Mouse (Mus musculus): ENCODE measurements at regions not wholly inside any gene's neighbourhood (a gene's known extent, or its start where the extent isn't known, plus 50 kb on each side); places are given as distances from the start of the nearest gene placed in this dataset.
"Not testable (repeated sequence)": the region's sequence is repeated elsewhere in the genome, so short reads cannot be mapped to it uniquely, and the experiment has no call there.

GRCm38 (mm10) chr2:75781781-75782211, 50.2 kb upstream of the Agps start:
- TF ChIP-seq POLR2A (IDR thresholded peaks at IDR 0.05; ENCODE audit: extremely low read depth, insufficient read depth, low read length) = no peak
- TF ChIP-seq CTCF (IDR thresholded peaks at IDR 0.05; ENCODE audit: low read depth, low read length) = no peak
- Histone ChIP-seq H3K36me3 (ENCODE audit: control insufficient read depth, insufficient read depth, low read length) (no peaks in the 10 kb centered on the region), H3K4me1 (ENCODE audit: control insufficient read depth, insufficient read depth, low read length) (peaks cover 6% of the 10 kb centered on the region), H3K27me3 (ENCODE audit: control insufficient read depth, insufficient read depth, low read length) (no peaks in the 10 kb centered on the region), H3K27ac (replicated peaks; ENCODE audit: insufficient read depth, low read depth, low read length) (no peak overlapping the region), H3K9ac (ENCODE audit: low read depth, low read length) (no peak overlapping the region), H3K4me3 (ENCODE audit: insufficient read depth, low read depth, low read length) (no peak overlapping the region), H3K79me2 (ENCODE audit: control insufficient read depth, insufficient read depth, low read length) (no peaks in the 10 kb centered on the region)
- WGBS = 31% methylated on average over 6 of the region's 6 CpGs
- DNase-seq (ENCODE audit: extremely low read depth, low read depth, low spot score) = no peak

DNA sequence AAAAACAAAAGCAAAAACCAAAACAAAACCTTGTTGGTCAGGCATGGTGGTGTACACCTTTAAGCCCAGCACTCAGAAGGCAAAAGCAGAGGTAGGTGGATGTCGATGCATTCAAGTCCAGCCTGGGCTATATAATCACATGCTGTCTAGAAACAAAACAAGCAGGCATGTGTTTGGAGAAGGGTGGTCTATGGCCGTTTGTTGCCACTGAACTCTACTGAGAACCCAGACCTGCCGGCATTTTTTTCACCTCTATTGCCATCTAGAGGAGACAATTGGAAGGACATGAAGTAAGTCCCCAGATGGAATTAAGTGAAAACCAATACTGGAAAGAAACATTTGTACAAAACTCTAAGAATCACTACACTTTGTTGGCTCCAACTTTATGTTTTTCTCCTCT, 50.9 kb upstream of the Agps start:
- Histone ChIP-seq H3K9ac (ENCODE audit: low read depth, low read length) (peak overlapping the region; percentile 59), H3K4me3 (ENCODE audit: insufficient read depth, low read depth, low read length) (no peak overlapping the region), H3K79me2 (ENCODE audit: control insufficient read depth, insufficient read depth, low read length) (no peaks in the 10 kb centered on the region), H3K27ac (replicated peaks; ENCODE audit: insufficient read depth, low read depth, low read length) (no peak overlapping the region), H3K27me3 (ENCODE audit: control insufficient read depth, insufficient read depth, low read length) (no peaks in the 10 kb centered on the region), H3K4me1 (ENCODE audit: control insufficient read depth, insufficient read depth, low read length) (peaks cover 9% of the 10 kb centered on the region), H3K36me3 (ENCODE audit: control insufficient read depth, insufficient read depth, low read length) (no peaks in the 10 kb centered on the region)
- TF ChIP-seq POLR2A (IDR thresholded peaks at IDR 0.05; ENCODE audit: extremely low read depth, insufficient read depth, low read length) (no peak), CTCF (IDR thresholded peaks at IDR 0.05; ENCODE audit: low read depth, low read length) (peak; percentile 47)
- DNase-seq (ENCODE audit: extremely low read depth, low read depth, low spot score) = peak; percentile 44
- WGBS = under 1% methylated on average over 3 of the region's 3 CpGs

DNA sequence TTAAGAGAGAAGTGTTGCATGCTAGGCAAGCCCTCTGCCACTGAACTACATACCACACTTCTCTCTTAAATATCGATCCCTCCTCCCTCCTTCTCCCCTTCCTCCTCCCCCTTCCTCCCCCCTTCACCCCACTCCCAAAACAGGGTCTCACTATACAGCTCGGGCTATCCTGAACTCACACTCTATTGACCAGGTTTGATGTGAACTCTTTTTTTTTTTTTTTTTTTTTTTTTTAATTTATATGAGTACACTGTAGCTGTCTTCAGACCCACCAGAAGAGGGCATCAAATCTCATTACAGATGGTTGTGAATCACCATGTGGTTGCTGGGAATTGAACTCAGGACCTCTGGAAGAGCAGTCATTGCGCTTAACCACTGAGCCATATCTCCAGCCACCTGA, 53.3 kb upstream of the Agps start:
- not testable (repeated sequence) for H3K36me3 ChIP-seq (ENCODE audit: control insufficient read depth, insufficient read depth, low read length); H3K4me1 ChIP-seq (ENCODE audit: control insufficient read depth, insufficient read depth, low read length); H3K4me3 ChIP-seq (ENCODE audit: insufficient read depth, low read depth, low read length); DNase-seq (ENCODE audit: extremely low read depth, low read depth, low spot score); H3K27ac ChIP-seq (replicated peaks; ENCODE audit: insufficient read depth, low read depth, low read length); H3K9ac ChIP-seq (ENCODE audit: low read depth, low read length); H3K27me3 ChIP-seq (ENCODE audit: control insufficient read depth, insufficient read depth, low read length); H3K79me2 ChIP-seq (ENCODE audit: control insufficient read depth, insufficient read depth, low read length)
- WGBS = 96% methylated on average over 3 of the region's 3 CpGs

DNA sequence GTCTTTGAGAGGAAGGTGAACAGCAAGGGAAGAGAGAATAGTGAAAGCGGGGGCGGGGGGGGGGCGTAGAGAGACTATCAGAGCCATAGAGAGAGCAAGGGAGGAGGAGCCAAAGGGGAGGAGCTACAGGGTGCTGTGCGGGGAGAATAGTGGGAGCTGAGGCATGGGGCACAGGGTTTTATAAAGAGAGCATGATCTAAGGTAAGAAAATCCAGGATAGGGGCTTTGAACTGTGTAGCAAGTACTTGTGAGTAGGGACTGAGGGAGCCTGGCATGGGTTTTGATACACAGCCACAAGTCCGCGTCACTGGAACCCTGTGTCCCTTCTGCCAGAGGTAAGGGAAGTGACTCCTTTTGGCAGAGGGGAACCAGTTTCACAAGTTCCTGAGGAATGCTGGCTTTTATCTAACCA, 54.9 kb upstream of the Agps start:
- H3K36me3 ChIP-seq (ENCODE audit: control insufficient read depth, insufficient read depth, low read length) = no peaks in the 10 kb centered on the region
- H3K4me3 ChIP-seq (ENCODE audit: insufficient read depth, low read depth, low read length) = peak overlapping the region; percentile 34
- H3K79me2 ChIP-seq (ENCODE audit: control insufficient read depth, insufficient read depth, low read length) = no peaks in the 10 kb centered on the region
- H3K4me1 ChIP-seq (ENCODE audit: control insufficient read depth, insufficient read depth, low read length) = peaks cover 11% of the 10 kb centered on the region
- DNase-seq (ENCODE audit: extremely low read depth, low read depth, low spot score) = peak; percentile 94
- TF ChIP-seq POLR2A (IDR thresholded peaks at IDR 0.05; ENCODE audit: extremely low read depth, insufficient read depth, low read length) (no peak), CTCF (IDR thresholded peaks at IDR 0.05; ENCODE audit: low read depth, low read length) (no peak)
- WGBS = under 1% methylated on average over 6 of the region's 6 CpGs
- no peaks in the 10 kb centered on the region for H3K27me3 ChIP-seq (ENCODE audit: control insufficient read depth, insufficient read depth, low read length)
- H3K9ac ChIP-seq (ENCODE audit: low read depth, low read length) = peak overlapping the region; percentile 70
- H3K27ac ChIP-seq (replicated peaks; ENCODE audit: insufficient read depth, low read depth, low read length) = peak overlapping the region; percentile 74

GRCm38 (mm10) chr2:75776533-75776932, 55.4 kb upstream of the Agps start:
- H3K36me3 ChIP-seq (ENCODE audit: control insufficient read depth, insufficient read depth, low read length) = no peaks in the 10 kb centered on the region
- H3K4me3 ChIP-seq (ENCODE audit: insufficient read depth, low read depth, low read length) = no peak overlapping the region
- H3K27ac ChIP-seq (replicated peaks; ENCODE audit: insufficient read depth, low read depth, low read length) = peak overlapping the region; percentile 74
- H3K27me3 ChIP-seq (ENCODE audit: control insufficient read depth, insufficient read depth, low read length) = no peaks in the 10 kb centered on the region
- WGBS = 30% methylated on average over 12 of the region's 12 CpGs
- TF ChIP-seq CTCF (IDR thresholded peaks at IDR 0.05; ENCODE audit: low read depth, low read length) = no peak
- no peak for TF ChIP-seq POLR2A (IDR thresholded peaks at IDR 0.05; ENCODE audit: extremely low read depth, insufficient read depth, low read length)
- peak overlapping the region; percentile 70 for H3K9ac ChIP-seq (ENCODE audit: low read depth, low read length)
- DNase-seq (ENCODE audit: extremely low read depth, low read depth, low spot score) = no peak
- H3K79me2 ChIP-seq (ENCODE audit: control insufficient read depth, insufficient read depth, low read length) = no peaks in the 10 kb centered on the region
- H3K4me1 ChIP-seq (ENCODE audit: control insufficient read depth, insufficient read depth, low read length) = peaks cover 11% of the 10 kb centered on the region

DNA sequence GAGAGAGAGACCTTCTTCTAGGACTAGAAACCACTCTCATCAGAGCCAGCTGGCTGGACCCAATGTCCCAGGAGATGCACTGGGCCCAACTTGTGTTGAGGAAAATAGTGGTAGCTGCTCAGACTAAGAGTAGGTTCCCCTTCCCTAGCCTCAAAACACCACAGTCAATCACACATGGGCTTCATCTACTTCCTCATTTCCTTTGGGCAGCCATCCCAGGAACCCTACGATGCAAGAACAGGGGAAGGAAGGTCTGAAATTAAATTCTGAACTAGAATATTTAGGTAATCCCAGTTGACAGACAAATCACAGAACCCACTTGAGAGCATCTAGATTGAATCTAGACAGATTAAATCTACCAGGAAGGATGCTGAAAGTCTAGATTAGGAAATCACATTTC, 56.8 kb upstream of the Agps start:
- no peak overlapping the region for H3K27ac ChIP-seq (replicated peaks; ENCODE audit: insufficient read depth, low read depth, low read length)
- 56% methylated on average over 1 of the region's 1 CpGs for WGBS
- DNase-seq (ENCODE audit: extremely low read depth, low read depth, low spot score) = no peak

More for the DNA sequence above, 56.8 kb upstream of the Agps start:
- Histone ChIP-seq H3K4me3 (ENCODE audit: insufficient read depth, low read depth, low read length) (no peak overlapping the region), H3K4me1 (ENCODE audit: control insufficient read depth, insufficient read depth, low read length) (peaks cover 17% of the 10 kb centered on the region), H3K36me3 (ENCODE audit: control insufficient read depth, insufficient read depth, low read length) (no peaks in the 10 kb centered on the region), H3K9ac (ENCODE audit: low read depth, low read length) (no peak overlapping the region), H3K27me3 (ENCODE audit: control insufficient read depth, insufficient read depth, low read length) (no peaks in the 10 kb centered on the region), H3K79me2 (ENCODE audit: control insufficient read depth, insufficient read depth, low read length) (no peaks in the 10 kb centered on the region)
- TF ChIP-seq CTCF (IDR thresholded peaks at IDR 0.05; ENCODE audit: low read depth, low read length) (no peak), POLR2A (IDR thresholded peaks at IDR 0.05; ENCODE audit: extremely low read depth, insufficient read depth, low read length) (no peak)

Data from liver, adult 2 months (tissue).